Mouse (Mus musculus) left cerebral cortex, postnatal 10 days (tissue): ENCODE results near the gene Aimp1. TPM values are rescaled to one million over a fixed set of nuclear protein-coding genes. Genes with fewer than 3 reads are reported as not detected.

Experiments used
- DNase-seq, 2 experiments: peaks; one replicate each; pipeline ENCODE4 v3.0.0; 2021 to 2022; ENCODE audit warnings: low spot score in 2 of 2, mixed read lengths in 1 of 2; ENCODE audit errors: extremely low spot score in 1 of 2
- intact Hi-C: fragments of 180-260 bp; cut with DNase I; formaldehyde crosslinking; loops from one replicate; pipeline ENCODE4 v1.15.1; 2025
- total RNA-seq, 2 experiments: library from RNA; stranded (reverse); gene quantifications; 2 replicates each; pipeline ENCODE4 v1.2.3; 2021

Gene Aimp1
- 10 to 100 TPM; 45.0 to 45.6 TPM for total RNA-seq

DNA sequence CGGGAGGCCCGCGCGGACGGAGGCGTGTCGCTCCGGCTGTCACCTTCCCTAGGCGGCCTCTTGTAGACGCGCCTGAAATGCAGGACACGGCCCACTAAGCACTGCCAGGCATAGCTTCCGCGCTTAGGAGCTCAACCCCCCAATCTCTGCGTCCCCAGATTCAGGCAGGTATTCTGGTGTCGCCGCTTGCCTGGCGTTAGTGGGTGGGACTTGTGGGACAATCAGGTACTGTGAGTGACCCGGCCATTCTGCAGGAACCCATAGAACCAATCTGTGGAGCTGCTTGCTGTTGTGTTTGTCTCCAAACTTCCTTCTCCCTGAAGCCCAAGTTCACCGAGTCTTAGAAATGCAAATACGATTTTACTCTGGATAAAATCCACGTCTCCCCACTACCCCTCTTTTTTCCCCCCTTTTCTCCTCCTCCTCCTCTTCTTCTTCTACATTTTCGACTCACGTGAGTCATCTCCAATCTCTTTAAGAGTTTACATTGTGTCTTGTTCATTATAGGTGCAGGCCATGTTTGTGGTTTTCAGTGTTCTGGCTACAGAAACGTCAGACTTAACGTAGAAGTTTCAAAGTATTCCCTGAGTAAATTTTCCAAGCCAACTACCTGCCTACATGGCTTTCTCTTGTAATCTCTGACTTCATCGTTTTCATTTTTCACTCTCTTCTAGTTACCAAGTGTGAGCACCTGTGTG is at the start of gene Aimp1:
Gene Aimp1 (minus strand): TSS at position 140 of the 698 bp plus-strand sequence.
- DNase-seq, result no peak
- intact Hi-C loops, result no loop called here

DNA sequence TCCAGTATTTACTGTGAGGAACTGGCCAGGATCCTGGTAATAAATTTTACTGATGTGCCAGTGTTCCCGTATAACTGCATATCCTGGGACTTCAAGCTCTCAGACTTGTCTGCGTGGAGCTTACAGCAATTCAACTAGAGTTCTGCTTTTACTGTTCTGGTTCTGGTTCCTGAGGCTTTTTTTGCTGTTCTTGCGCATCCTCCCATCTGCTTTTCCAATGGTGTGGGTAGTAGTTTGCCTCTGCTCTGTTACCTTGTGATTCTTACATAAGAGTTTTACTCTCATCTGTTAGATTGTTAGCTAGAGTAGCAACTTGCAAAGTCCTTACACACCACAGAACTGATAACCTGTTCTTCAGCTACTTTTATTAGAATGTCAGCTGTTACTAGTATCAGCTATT is 40.2 kb upstream of the Aimp1 start:
- intact Hi-C loops, result no loop called here
- no peak for DNase-seq

GRCm38 (mm10) chr3:132717316-132717715 is 33.1 kb upstream of the Aimp1 start:
- DNase-seq, result no peak
- intact Hi-C loops, result no loop called here

- intact Hi-C loops, result no loop called here
- DNase-seq, result no peak
Measured at GRCm38 (mm10) chr3:132713913-132714312, 29.7 kb upstream of the Aimp1 start.

DNA sequence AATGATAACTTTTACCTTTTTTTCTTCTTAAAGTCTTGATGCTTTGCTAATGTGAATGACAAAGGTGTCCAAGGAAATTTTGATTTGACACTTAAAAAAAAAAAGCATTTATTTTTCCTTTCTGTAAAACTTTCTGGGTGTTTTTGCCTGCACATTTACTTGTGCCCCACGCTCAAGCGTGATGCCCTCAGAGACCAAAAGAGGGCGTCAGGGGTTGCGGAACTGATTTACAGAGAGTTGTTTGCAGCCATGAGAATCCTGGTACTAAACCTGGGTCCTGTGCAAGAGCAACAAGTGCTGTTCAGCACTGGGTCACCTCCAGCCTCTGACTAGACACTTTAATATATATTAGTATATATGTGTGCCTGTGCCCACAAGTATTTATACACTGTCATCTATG is 22.8 kb upstream of the Aimp1 start:
- intact Hi-C loops, result no loop called here
- DNase-seq, result no peak

- no peak for DNase-seq
- intact Hi-C loops, result no loop called here
Measured at GRCm38 (mm10) chr3:132704216-132704615, 20.0 kb upstream of the Aimp1 start.

GRCm38 (mm10) chr3:132701368-132701767 is 17.2 kb upstream of the Aimp1 start:
- DNase-seq, result no peak

DNA sequence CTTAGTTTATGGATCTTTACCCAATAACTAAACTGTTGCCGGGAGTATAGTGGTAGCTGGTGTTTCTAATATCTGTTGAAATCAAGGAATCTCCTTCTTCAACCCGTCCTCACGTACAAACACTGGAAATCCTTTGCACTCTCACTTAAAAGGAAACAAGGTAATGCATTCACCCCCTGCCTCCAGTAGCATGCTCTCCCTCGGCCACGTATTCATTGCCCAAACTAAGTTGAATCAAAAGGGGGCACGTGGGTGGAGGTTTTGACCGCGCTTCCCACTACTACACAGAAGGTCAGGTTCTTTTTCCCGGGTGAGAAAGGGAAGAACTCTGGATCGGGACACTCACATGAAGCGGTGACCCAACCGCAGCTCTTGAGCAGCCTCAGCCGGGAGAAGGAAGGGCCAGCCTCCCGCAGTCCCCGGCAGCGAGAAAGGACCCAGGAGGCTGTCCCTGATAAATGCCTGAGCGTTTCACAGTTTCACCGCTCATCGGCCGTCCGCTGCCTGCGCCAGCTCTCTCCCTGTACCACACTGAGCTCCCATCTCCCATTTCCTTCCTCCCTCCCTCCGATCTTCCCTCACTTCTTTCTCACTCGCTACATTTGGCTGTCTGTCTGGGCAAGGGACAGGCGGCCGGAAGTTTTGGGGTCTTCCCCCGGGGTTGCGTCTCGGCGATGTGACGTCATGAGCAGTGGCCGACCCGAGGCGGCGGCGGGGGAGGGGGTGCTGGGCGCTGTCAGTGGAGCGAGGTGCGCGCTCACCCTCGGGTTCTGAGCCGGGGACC is 531 bp downstream of the Aimp1 start, which contains the start of gene Tbck:
Gene Tbck (plus strand): TSS at position 698 of the 784 bp plus-strand sequence.
- intact Hi-C loops, result no loop called here
- peak; percentile 90 to 96 for DNase-seq

More at GRCm38 (mm10) chr3:132701368-132701767, 17.2 kb upstream of the Aimp1 start:
- intact Hi-C loops, result no loop called here

DNA sequence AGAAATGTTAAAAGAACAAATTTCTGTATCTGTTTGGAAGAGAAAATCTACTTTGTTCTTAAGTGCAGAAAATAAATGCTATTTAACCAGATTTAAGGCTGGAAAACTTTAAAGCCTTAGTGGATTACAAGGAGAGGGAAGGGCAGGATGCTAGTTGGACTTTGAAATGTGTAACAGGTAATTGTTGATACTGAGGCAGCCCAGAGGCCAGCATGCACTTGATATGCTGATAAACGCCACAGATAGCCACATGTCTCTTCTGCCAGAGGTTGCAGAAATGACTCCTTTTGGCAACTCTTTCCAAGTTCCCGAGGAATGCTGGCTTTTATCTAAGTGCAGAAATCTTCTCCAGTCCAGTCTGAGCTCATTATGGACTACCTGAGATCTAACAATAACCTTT is 6.7 kb downstream of the Aimp1 start:
- DNase-seq, result no peak
- intact Hi-C loops, result loop anchor here (10.0 kb wide), 1 partner anchor 1093 kb away; no protein-coding TSS in a partner anchor

DNA sequence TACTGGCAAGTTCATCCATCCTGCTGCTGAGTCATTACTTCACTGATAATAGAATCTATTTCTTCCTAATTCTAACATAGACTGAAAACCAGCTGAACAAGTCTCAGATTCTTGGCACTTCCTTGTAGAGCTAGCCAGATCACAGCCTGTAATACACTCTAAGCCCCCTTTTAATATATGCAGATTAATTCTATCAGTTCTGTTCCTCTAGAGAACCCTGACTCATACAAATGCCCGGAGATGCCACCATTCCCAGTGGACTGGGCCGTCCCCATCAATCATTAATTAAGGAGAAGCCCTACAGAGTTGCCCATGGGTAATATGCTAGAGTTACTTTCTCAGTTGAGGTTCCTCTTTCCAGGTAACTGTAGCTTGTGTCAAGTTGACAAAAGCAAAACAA is 28.2 kb downstream of the Aimp1 start:
- no peak for DNase-seq
- intact Hi-C loops, result no loop called here

- intact Hi-C loops, result no loop called here
- DNase-seq, result no peak
Measured at GRCm38 (mm10) chr3:132653959-132654358, 30.2 kb downstream of the Aimp1 start.

DNA sequence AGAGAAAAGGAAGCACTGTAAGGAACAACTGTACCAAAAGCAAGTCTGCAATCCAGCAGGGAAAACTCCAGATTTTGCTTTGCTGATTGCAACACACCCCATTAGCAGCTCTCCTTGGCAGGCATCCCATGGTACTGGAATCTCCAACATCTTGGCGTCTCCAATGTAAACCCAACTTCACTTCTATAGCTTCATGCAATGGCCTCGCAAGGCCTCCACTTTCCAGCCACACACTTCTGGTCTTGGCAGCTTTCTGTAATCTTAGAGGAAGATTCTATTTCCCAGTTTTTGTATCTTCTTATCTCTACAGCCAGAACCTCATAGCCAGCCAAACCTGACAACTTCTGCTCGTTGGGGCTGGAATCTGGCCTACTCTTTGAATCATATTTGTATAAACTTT is 32.4 kb downstream of the Aimp1 start:
- no peak for DNase-seq
- intact Hi-C loops, result no loop called here

DNA sequence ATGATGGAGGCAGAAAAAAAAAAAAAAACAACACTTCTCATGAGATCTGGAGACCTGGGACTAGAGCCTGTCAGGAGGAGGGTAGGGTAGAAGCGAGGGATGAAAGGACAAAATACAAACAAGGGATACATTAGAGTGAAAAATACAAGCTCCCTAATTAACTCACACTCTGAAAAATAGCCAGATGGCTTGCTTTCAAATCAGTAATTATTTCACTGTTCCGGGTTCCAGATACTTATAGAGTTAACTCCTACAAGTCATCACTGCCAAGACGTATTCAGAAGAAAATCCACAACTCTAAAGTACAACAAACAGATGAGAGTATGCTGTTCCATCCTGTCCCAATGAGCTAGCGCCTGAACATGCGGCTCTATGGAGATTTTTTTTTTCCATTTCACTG is 34.0 kb downstream of the Aimp1 start:
- intact Hi-C loops, result no loop called here
- no peak for DNase-seq

GRCm38 (mm10) chr3:132649368-132649767 is 34.8 kb downstream of the Aimp1 start:
- DNase-seq, result no peak
- intact Hi-C loops, result no loop called here

- intact Hi-C loops, result no loop called here
- no peak for DNase-seq
Measured at GRCm38 (mm10) chr3:132646814-132647213, 37.4 kb downstream of the Aimp1 start.

DNA sequence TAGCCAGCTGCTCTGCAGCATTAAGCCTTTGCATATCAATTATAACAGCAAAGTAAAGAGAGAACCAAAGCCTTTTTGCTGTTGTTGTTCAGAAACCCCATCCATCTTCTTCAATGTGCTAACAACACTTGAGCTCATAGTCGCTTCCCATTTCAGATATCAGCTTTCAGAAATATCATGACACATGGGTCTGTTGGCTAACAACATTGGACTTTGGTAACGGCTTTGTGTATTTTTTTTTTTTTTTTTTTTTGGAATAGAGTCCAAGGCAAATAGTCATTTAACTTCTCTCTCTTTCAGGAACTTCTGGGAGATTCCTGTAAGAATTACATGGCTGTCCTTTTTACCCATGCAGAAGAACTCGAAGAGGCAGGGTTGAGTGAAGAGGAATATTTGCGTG is 40.1 kb downstream of the Aimp1 start:
- intact Hi-C loops, result no loop called here
- DNase-seq, result no peak

DNA sequence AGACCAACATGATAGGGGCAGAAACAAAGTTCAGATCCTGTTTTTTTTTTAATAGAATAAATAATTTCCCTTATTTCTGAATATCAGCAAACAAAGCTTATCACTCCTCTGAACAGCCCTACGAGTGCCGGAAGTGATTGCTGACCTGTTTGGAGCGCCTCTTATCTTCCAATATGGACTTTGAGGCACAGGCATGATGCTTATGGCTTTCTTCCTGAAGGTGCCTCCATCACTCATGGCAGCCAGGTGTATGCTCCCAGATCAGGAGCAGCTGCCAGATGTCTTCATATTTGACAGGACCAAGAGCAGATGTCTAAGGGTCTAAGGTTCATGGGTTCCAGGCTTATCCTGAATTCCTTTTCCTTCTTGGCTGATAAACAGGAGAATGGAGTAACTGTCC is 47.1 kb downstream of the Aimp1 start:
- intact Hi-C loops, result no loop called here

DNA sequence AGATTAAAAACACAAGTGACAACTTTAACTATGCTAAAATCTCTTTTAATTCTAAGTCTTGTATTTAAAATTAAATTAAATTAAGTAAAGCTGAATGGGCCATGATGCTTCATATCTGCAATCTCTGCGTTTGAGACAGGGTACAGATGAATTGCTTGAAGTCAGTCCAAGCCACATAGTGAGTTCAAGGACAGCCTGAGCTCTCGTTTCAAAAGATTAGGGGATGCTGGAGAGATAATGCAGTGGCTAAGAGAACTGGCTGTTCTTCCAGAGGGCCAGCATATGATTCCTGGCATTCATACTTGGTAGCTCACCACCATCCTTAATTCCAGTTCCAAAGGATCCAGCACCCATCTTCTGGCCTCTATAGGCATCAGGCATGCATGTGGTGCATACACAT is 50.9 kb downstream of the Aimp1 start:
- intact Hi-C loops, result no loop called here
- DNase-seq, result no peak

More for the DNA sequence above, 47.1 kb downstream of the Aimp1 start:
- DNase-seq, result no peak

GRCm38 (mm10) chr3:132629601-132630239 is 54.5 kb downstream of the Aimp1 start, which contains the start of gene Gimd1:
TSS of gene Gimd1 (plus strand) at chr3:132629820.
- intact Hi-C loops, result no loop called here
- DNase-seq, result no peak

DNA sequence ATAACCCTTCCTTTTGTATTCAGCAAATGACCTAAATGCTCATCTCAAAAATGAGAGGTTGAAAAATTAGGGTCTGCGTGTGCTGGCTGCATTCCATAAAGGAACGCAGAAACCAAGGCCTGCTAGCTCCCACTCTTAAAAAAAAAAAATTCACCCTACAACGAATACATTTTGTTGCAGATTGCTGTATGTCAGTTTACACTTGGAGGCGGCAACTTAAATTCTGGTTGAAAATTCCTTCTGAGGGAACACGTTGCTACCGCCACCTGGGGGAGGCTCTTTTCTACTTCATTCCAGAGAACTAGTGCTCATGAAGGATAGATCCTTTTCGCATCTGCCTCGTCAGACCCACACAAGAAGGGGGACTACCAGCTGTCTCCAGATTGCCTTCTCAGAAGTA is 55.4 kb downstream of the Aimp1 start:
- intact Hi-C loops, result no loop called here
- DNase-seq, result peak; percentile 6 to 27
